Mouse (Mus musculus) hindbrain, embryonic 14.5 days (tissue): Measurements from ENCODE around the gene Klc4. TPM values are rescaled to one million over a fixed set of nuclear protein-coding genes. Genes with fewer than 3 reads are reported as not detected.

Experiments used
- ATAC-seq: fragments of 200-750 bp; cut with Nextera tagmentation; 2 replicates; pipeline ENCODE4 v1.8.0; 2017; ENCODE audit warnings: moderate number of reproducible peaks, mild to moderate bottlenecking, moderate TSS enrichment, moderate library complexity; ENCODE audit not compliant: low FRiP score
- DNase-seq: peaks from one replicate; pipeline ENCODE4 v3.0.0-alpha.2; 2015; ENCODE audit warnings: low spot score
- H3K27ac ChIP-seq: fragments of 300-500 bp; sonication (generic); 2 replicates; pipeline ENCODE4 v1.5.1; 2014; ENCODE audit warnings: mild to moderate bottlenecking, moderate library complexity
- H3K27me3 ChIP-seq: fragments of 300-500 bp; sonication (generic); 2 replicates; pipeline ENCODE4 v1.6.1; 2014; ENCODE audit warnings: mild to moderate bottlenecking, low read length, mixed read lengths; ENCODE audit not compliant: control insufficient read depth, insufficient read depth
- H3K36me3 ChIP-seq: fragments of 300-500 bp; sonication (generic); replicated peaks from 2 replicates; pipeline ENCODE4 v1.6.1; 2014; ENCODE audit not compliant: control insufficient read depth, insufficient read depth
- H3K4me1 ChIP-seq: fragments of 300-500 bp; sonication (generic); replicated peaks from 2 replicates; pipeline ENCODE4 v1.6.1; 2014; ENCODE audit warnings: antibody characterized with exemption, low read length, mixed read lengths; ENCODE audit not compliant: control insufficient read depth, insufficient read depth
- H3K4me2 ChIP-seq: fragments of 300-500 bp; sonication (generic); replicated peaks from 2 replicates; pipeline ENCODE4 v1.6.1; 2014; ENCODE audit warnings: mild to moderate bottlenecking, moderate library complexity
- H3K4me3 ChIP-seq: fragments of 300-500 bp; sonication (generic); replicated peaks from 2 replicates; pipeline ENCODE4 v1.5.1; 2014; ENCODE audit warnings: mild to moderate bottlenecking, low read length
- H3K9ac ChIP-seq: fragments of 300-500 bp; sonication (generic); 2 replicates; pipeline ENCODE4 v1.6.1; 2014
- H3K9me3 ChIP-seq: fragments of 300-500 bp; sonication (generic); 2 replicates; pipeline ENCODE4 v1.6.1; 2016; ENCODE audit warnings: low read length; ENCODE audit not compliant: control insufficient read depth
- WGBS: fragments of 180-500 bp; shearing (Covaris S2); extraction: QIAGEN DNeasy Blood & Tissue Kit; methylation state at CpG from one replicate; pipeline ENCODE4 v1.1.7; 2014; 5-methylcytosine and 5-hydroxymethylcytosine counted together
- polyA plus RNA-seq: library from polyadenylated mRNA; unstranded; fragments of >200 nt; fragmentation: Nextera tagmentation; extraction: Ambion mirVana; gene quantifications from 2 replicates; pipeline ENCODE4 v1.2.1, GENCODE M21; 2014

Gene Klc4
- 26.2 and 30.5 TPM in 2 replicates for polyA plus RNA-seq

DNA sequence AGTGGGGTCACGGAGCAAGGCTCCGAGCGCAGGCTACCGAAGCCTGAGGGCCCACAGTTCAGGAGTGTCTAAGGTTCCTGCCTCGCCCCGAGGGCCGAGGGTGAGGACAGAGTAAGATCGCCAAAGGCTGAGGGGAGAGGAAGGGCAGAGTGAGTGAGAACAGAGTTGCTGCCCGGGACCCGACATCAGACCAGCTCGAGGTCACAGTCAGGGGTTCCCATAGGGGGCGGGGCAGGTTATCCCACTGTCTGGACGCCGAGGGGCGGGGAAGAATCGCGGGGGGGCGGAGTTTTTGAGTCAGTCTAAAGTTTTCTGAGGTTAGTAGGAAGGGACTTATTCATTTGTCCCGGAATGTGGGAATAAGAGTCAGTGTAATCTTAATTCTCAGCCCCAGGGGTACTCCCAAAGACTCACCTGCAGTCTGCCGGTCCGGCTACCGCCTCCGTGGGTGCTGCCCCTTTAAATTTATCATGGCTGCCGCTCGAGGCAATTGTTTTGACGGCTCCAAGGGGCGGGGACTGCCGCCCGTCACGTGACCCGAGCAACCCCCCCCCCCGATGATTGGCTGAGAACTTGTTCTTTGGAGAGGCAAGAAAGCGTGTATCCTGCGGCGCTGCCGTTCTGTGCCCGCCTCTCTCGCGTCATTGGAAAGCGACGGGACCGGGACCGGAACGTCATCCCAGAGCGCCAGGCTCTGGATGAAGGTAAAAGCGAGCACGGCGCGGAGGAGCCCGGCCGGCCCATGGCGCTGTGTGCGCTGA lies at the start of gene Klc4, which contains the start of gene Mrpl2:
Klc4 (minus strand) TSS at position 462 of the 761 bp plus-strand sequence.
Mrpl2 (plus strand) TSS at position 669 of the 761 bp plus-strand sequence.
- H3K9me3 ChIP-seq = no peaks in the 10 kb centered on the region
- under 1% methylated on average over 51 of the region's 53 CpGs for WGBS
- peak; percentile 99 for DNase-seq

DNA sequence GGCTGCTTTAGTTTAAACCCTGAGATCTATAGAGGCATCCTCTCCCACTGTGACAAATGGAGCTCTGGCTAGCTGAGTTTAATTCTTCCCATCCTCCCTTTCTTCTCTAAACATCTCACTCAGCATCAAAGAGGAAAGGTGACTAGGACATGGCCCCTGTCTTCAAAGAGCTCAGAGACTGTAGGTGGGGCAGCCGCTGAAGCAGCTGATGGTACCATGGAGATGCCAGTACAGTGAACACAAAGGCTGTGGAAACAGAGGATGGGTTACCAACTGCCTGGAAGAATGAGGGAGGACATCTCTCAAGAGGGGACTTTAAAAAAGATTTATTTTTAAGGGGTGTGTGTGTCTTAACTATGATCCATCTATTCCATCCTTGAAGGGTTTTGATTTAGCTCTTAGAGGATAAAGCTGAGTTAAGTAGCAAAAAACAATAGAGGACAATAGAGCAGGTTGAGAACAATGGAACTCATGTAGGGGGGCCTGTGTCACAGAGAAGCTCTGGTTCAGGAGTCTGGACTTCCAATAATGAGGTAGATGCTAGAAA lies 48.8 kb upstream of the Klc4 start:
- H3K9me3 ChIP-seq = no peaks in the 10 kb centered on the region
- H3K4me1 ChIP-seq = no peaks in the 10 kb centered on the region
- no peak overlapping the region for H3K27ac ChIP-seq
- no peak for DNase-seq
- no peak overlapping the region for H3K4me2 ChIP-seq
- no peak for ATAC-seq
- H3K9ac ChIP-seq = no peak overlapping the region
- H3K36me3 ChIP-seq = peaks cover 31% of the 10 kb centered on the region; the same call in 1 of the 2 replicates
- no peak overlapping the region for H3K4me3 ChIP-seq
- WGBS = 82% methylated on average over 1 of the region's 1 CpGs
- no peaks in the 10 kb centered on the region for H3K27me3 ChIP-seq

More for the DNA sequence above, at the start of gene Klc4, which contains the start of gene Mrpl2:
- ATAC-seq = peak; percentile 73
- H3K4me1 ChIP-seq = peaks cover 26% of the 10 kb centered on the region
- peak within 1 kb of the TSS; percentile 59 for H3K4me3 ChIP-seq
- peak within 1 kb of the TSS; percentile 69 for H3K4me2 ChIP-seq
- peak within 1 kb of the TSS; percentile 93 for H3K27ac ChIP-seq
- H3K27me3 ChIP-seq = no peaks in the 10 kb centered on the region
- peaks cover 27% of the 10 kb centered on the region for H3K36me3 ChIP-seq
- peak within 1 kb of the TSS; percentile 86 for H3K9ac ChIP-seq

DNA sequence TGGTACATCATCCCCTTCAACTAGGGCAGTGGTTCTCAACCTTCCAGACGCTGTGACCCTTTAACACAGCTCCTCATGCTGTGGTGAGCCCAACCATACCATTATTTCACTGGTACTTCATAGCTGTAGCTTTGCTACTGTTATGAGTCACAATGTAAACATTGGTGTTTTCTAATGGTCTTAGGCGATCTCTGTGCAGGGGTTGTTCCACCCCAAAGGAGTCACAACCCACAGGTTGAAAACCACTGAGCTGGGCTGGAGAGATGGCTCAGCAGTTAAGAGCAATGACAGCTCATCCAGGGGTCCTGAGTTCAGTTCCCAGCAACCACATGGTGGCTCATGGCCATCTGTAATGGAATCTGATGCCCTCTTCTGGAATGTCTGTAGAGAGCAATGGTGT lies 45.6 kb upstream of the Klc4 start:
- no peaks in the 10 kb centered on the region for H3K4me1 ChIP-seq
- peaks cover 28% of the 10 kb centered on the region for H3K36me3 ChIP-seq
- H3K9ac ChIP-seq = no peak overlapping the region
- ATAC-seq (no peak), DNase-seq (no peak)
- no peak overlapping the region for H3K4me2 ChIP-seq
- no peaks in the 10 kb centered on the region for H3K9me3 ChIP-seq
- H3K27me3 ChIP-seq = no peaks in the 10 kb centered on the region
- H3K27ac ChIP-seq = no peak overlapping the region
- WGBS = 90% methylated on average over 2 of the region's 2 CpGs
- no peak overlapping the region for H3K4me3 ChIP-seq

DNA sequence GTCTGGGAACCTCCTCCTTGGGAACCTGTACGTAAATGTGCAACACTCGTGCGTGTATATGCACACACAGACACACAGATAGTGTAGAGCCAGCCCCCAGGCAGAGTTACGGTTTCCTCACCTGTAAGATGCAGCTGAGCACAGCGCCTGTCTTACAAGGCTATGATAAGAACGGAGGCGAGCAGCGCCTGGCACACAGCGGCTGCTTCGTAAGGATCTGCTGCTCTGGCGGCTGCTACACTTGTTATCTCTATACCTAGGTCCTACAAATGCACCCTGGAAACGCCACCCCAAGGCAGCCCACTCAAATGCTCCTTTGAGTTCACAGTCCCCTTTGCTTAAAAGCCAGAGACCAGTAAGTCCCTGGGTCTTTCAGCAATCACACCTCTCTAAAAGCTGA lies 44.8 kb upstream of the Klc4 start:
- Histone ChIP-seq H3K27ac (no peak overlapping the region), H3K27me3 (no peaks in the 10 kb centered on the region), H3K36me3 (peaks cover 31% of the 10 kb centered on the region), H3K4me2 (no peak overlapping the region), H3K9me3 (no peaks in the 10 kb centered on the region), H3K9ac (no peak overlapping the region), H3K4me1 (no peaks in the 10 kb centered on the region), H3K4me3 (no peak overlapping the region)
- ATAC-seq (no peak), DNase-seq (no peak)
- WGBS = 96% methylated on average over 12 of the region's 12 CpGs

GRCm38 (mm10) chr17:46685913-46686312 lies 40.1 kb upstream of the Klc4 start:
- H3K4me2 ChIP-seq = no peak overlapping the region
- WGBS = 93% methylated on average over 6 of the region's 6 CpGs
- H3K4me1 ChIP-seq = peaks cover 8% of the 10 kb centered on the region; the same call in 1 of the 2 replicates
- no peak overlapping the region for H3K4me3 ChIP-seq
- no peak overlapping the region for H3K9ac ChIP-seq
- peaks cover 53% of the 10 kb centered on the region for H3K36me3 ChIP-seq
- no peak for DNase-seq
- ATAC-seq = no peak
- no peak overlapping the region for H3K27ac ChIP-seq
- H3K27me3 ChIP-seq = no peaks in the 10 kb centered on the region
- no peaks in the 10 kb centered on the region for H3K9me3 ChIP-seq

- peaks cover 22% of the 10 kb centered on the region for H3K4me1 ChIP-seq
- no peak overlapping the region for H3K27ac ChIP-seq
- H3K27me3 ChIP-seq = no peaks in the 10 kb centered on the region
- DNase-seq (no peak), ATAC-seq (no peak)
- H3K4me3 ChIP-seq = no peak overlapping the region
- no peak overlapping the region for H3K9ac ChIP-seq
- H3K9me3 ChIP-seq = no peaks in the 10 kb centered on the region
- WGBS = 80% methylated on average over 16 of the region's 16 CpGs
- H3K4me2 ChIP-seq = no peak overlapping the region
- peaks cover 56% of the 10 kb centered on the region for H3K36me3 ChIP-seq
These were observed 37.0 kb upstream of the Klc4 start for GRCm38 (mm10) chr17:46682654-46683389.

DNA sequence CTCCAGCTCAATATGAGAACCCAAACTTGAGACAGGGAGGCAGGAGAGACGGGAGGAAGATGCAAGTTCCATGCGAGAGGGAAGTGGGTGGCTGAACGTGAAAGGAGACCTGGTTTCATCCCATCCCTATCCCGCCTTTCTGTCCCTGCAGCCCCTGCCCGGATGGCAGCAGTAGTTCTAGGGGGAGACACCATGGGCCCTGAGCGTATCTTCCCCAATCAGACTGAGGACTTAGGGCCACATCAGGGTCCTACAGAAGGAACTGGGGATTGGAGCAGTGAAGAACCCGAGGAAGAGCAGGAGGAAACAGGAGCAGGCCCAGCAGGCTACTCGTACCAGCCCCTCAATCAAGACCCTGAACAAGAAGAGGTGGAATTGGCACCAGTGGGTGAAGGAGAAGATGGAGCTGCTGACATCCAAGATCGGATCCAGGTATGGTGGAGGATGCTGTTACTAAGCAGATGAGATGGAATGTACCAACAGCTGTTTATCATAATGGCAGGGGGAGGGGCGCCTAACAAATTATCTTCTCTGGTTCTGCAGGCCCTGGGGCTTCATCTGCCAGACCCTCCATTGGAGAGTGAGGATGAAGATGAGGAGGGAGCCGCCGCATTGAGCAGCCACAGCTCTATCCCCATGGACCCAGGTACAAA lies 35.8 kb upstream of the Klc4 start:
- 25% methylated on average over 12 of the region's 12 CpGs for WGBS
- peaks cover 55% of the 10 kb centered on the region for H3K36me3 ChIP-seq
- no peak for ATAC-seq

GRCm38 (mm10) chr17:46680760-46681373 lies 35.0 kb upstream of the Klc4 start, which contains the start of gene Klhdc3:
Gene Klhdc3, minus strand, starts transcription at chr17:46680914.
- no peaks in the 10 kb centered on the region for H3K27me3 ChIP-seq
- DNase-seq (peak; percentile 96), ATAC-seq (peak; percentile 97)
- H3K4me1 ChIP-seq = peaks cover 22% of the 10 kb centered on the region
- peak within 1 kb of the TSS; percentile 91 for H3K4me3 ChIP-seq
- peaks cover 55% of the 10 kb centered on the region for H3K36me3 ChIP-seq
- H3K9me3 ChIP-seq = no peaks in the 10 kb centered on the region
- peak within 1 kb of the TSS; percentile 84 for H3K27ac ChIP-seq
- WGBS = under 1% methylated on average over 49 of the region's 49 CpGs
- H3K9ac ChIP-seq = peak within 1 kb of the TSS; percentile 75
- H3K4me2 ChIP-seq = peak within 1 kb of the TSS; percentile 91

More for the DNA sequence above, 35.8 kb upstream of the Klc4 start:
- no peak for DNase-seq
- H3K4me2 ChIP-seq = peak overlapping the region; percentile 91
- H3K4me1 ChIP-seq = peaks cover 22% of the 10 kb centered on the region
- H3K27ac ChIP-seq = peak overlapping the region; percentile 71
- no peaks in the 10 kb centered on the region for H3K9me3 ChIP-seq
- H3K27me3 ChIP-seq = no peaks in the 10 kb centered on the region
- H3K9ac ChIP-seq = peak overlapping the region; percentile 73
- H3K4me3 ChIP-seq = peak overlapping the region; percentile 91
